Mouse (Mus musculus): ENCODE measurements around the gene Irak2. TPM values are rescaled to one million over a fixed set of nuclear protein-coding genes. Genes with fewer than 3 reads are reported as not detected.

Gene Irak2
- polyA plus RNA-seq, 1 experiment: 6.6 TPM

GRCm38 (mm10) chr6:113653551-113653950, 15.3 kb downstream of the Irak2 start:
- Histone ChIP-seq H3K4me1 (ENCODE audit: control insufficient read depth, insufficient read depth, low read length) (peaks cover 9% of the 10 kb centered on the region), H3K27ac (ENCODE audit: insufficient read depth, low read length) (no peak overlapping the region), H3K4me3 (ENCODE audit: low read depth, low read length) (no peak overlapping the region), H3K36me3 (ENCODE audit: control insufficient read depth, insufficient read depth, low read length, poor library complexity, severe bottlenecking) (no peaks in the 10 kb centered on the region), H3K9me3 (replicated peaks; ENCODE audit: control insufficient read depth, insufficient read depth, low read length, poor library complexity, severe bottlenecking) (no peaks in the 10 kb centered on the region), H3K27me3 (ENCODE audit: control insufficient read depth, insufficient read depth, low read length, poor library complexity, severe bottlenecking) (no peaks in the 10 kb centered on the region), H3K9ac (ENCODE audit: low read depth, poor library complexity, severe bottlenecking) (no peak overlapping the region)
- TF ChIP-seq CTCF (IDR thresholded peaks at IDR 0.05; ENCODE audit: low read depth, low read length) (no peak), EP300 (IDR thresholded peaks at IDR 0.05; ENCODE audit: insufficient read depth, low read depth, low read length) (no peak), POLR2A (IDR thresholded peaks at IDR 0.05; ENCODE audit: insufficient read depth, low read length) (no peak)

GRCm38 (mm10) chr6:113654102-113654501, 15.8 kb downstream of the Irak2 start:
- Histone ChIP-seq H3K4me1 (ENCODE audit: control insufficient read depth, insufficient read depth, low read length) (peaks cover 9% of the 10 kb centered on the region), H3K9ac (ENCODE audit: low read depth, poor library complexity, severe bottlenecking) (no peak overlapping the region), H3K27me3 (ENCODE audit: control insufficient read depth, insufficient read depth, low read length, poor library complexity, severe bottlenecking) (no peaks in the 10 kb centered on the region), H3K27ac (ENCODE audit: insufficient read depth, low read length) (no peak overlapping the region), H3K9me3 (replicated peaks; ENCODE audit: control insufficient read depth, insufficient read depth, low read length, poor library complexity, severe bottlenecking) (no peaks in the 10 kb centered on the region), H3K36me3 (ENCODE audit: control insufficient read depth, insufficient read depth, low read length, poor library complexity, severe bottlenecking) (no peaks in the 10 kb centered on the region), H3K4me3 (ENCODE audit: low read depth, low read length) (no peak overlapping the region)
- TF ChIP-seq POLR2A (IDR thresholded peaks at IDR 0.05; ENCODE audit: insufficient read depth, low read length) (no peak), CTCF (IDR thresholded peaks at IDR 0.05; ENCODE audit: low read depth, low read length) (no peak), EP300 (IDR thresholded peaks at IDR 0.05; ENCODE audit: insufficient read depth, low read depth, low read length) (no peak)

GRCm38 (mm10) chr6:113654753-113655397, 16.6 kb downstream of the Irak2 start:
- Histone ChIP-seq H3K36me3 (ENCODE audit: control insufficient read depth, insufficient read depth, low read length, poor library complexity, severe bottlenecking) (no peaks in the 10 kb centered on the region), H3K9me3 (replicated peaks; ENCODE audit: control insufficient read depth, insufficient read depth, low read length, poor library complexity, severe bottlenecking) (no peaks in the 10 kb centered on the region), H3K27me3 (ENCODE audit: control insufficient read depth, insufficient read depth, low read length, poor library complexity, severe bottlenecking) (no peaks in the 10 kb centered on the region), H3K9ac (ENCODE audit: low read depth, poor library complexity, severe bottlenecking) (no peak overlapping the region), H3K4me1 (ENCODE audit: control insufficient read depth, insufficient read depth, low read length) (peaks cover 9% of the 10 kb centered on the region), H3K27ac (ENCODE audit: insufficient read depth, low read length) (no peak overlapping the region), H3K4me3 (ENCODE audit: low read depth, low read length) (no peak overlapping the region)
- TF ChIP-seq EP300 (IDR thresholded peaks at IDR 0.05; ENCODE audit: insufficient read depth, low read depth, low read length) (no peak), CTCF (IDR thresholded peaks at IDR 0.05; ENCODE audit: low read depth, low read length) (no peak), POLR2A (IDR thresholded peaks at IDR 0.05; ENCODE audit: insufficient read depth, low read length) (no peak)

DNA sequence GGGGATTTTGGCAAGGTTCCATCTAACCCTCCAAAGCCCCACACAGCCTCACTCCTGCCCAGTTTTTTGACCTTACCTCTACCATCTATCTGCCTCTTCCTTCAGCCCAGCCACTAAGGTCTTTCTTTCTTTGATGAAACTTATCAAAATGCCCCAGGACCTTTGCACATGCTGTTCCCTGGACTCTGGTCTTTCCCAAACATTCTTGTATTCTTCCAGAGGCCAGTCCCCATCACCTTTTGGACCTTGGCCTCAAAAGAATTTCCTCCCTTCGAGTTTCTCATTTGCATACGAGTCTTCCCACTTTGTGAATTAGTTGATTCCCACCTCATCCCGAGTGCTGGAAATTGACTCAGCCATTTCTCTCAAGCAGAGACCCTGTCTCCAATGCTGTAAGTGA, 17.2 kb downstream of the Irak2 start:
- H3K27ac ChIP-seq (ENCODE audit: insufficient read depth, low read length): no peak overlapping the region
- no peaks in the 10 kb centered on the region for H3K36me3 ChIP-seq (ENCODE audit: control insufficient read depth, insufficient read depth, low read length, poor library complexity, severe bottlenecking)
- H3K4me3 ChIP-seq (ENCODE audit: low read depth, low read length): no peak overlapping the region
- peaks cover 9% of the 10 kb centered on the region for H3K4me1 ChIP-seq (ENCODE audit: control insufficient read depth, insufficient read depth, low read length)
- TF ChIP-seq CTCF (IDR thresholded peaks at IDR 0.05; ENCODE audit: low read depth, low read length): no peak
- H3K27me3 ChIP-seq (ENCODE audit: control insufficient read depth, insufficient read depth, low read length, poor library complexity, severe bottlenecking): no peaks in the 10 kb centered on the region
- no peaks in the 10 kb centered on the region for H3K9me3 ChIP-seq (replicated peaks; ENCODE audit: control insufficient read depth, insufficient read depth, low read length, poor library complexity, severe bottlenecking)
- H3K9ac ChIP-seq (ENCODE audit: low read depth, poor library complexity, severe bottlenecking): no peak overlapping the region

DNA sequence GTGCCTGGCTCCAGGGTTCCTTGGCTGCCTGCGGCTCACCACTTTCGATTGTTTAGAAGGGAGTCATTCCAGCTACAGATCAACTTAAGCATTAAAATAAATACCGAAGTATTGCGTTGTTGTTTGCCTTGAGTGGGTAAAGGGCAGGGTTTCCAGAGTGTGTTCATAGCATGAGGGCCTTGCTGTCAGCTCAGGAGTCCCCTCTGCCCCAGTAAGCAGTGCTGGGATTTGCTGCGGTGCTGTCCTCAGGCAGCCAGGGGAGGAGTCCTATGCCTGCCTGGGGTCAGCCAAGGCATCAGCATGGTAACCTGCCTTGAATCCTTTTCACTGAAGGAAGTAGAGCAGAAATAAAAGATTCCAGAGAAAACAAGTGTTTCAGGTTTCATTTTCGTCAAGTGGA, 18.6 kb downstream of the Irak2 start:
- Histone ChIP-seq H3K36me3 (ENCODE audit: control insufficient read depth, insufficient read depth, low read length, poor library complexity, severe bottlenecking) (no peaks in the 10 kb centered on the region), H3K9me3 (replicated peaks; ENCODE audit: control insufficient read depth, insufficient read depth, low read length, poor library complexity, severe bottlenecking) (no peaks in the 10 kb centered on the region), H3K4me1 (ENCODE audit: control insufficient read depth, insufficient read depth, low read length) (peaks cover 8% of the 10 kb centered on the region), H3K27ac (ENCODE audit: insufficient read depth, low read length) (no peak overlapping the region), H3K4me3 (ENCODE audit: low read depth, low read length) (no peak overlapping the region), H3K27me3 (ENCODE audit: control insufficient read depth, insufficient read depth, low read length, poor library complexity, severe bottlenecking) (no peaks in the 10 kb centered on the region), H3K9ac (ENCODE audit: low read depth, poor library complexity, severe bottlenecking) (no peak overlapping the region)
- TF ChIP-seq CTCF (IDR thresholded peaks at IDR 0.05; ENCODE audit: low read depth, low read length): no peak
- no peak for TF ChIP-seq EP300 (IDR thresholded peaks at IDR 0.05; ENCODE audit: insufficient read depth, low read depth, low read length)
- TF ChIP-seq POLR2A (IDR thresholded peaks at IDR 0.05; ENCODE audit: insufficient read depth, low read length): no peak

- Histone ChIP-seq H3K27ac (ENCODE audit: insufficient read depth, low read length) (no peak overlapping the region), H3K9me3 (replicated peaks; ENCODE audit: control insufficient read depth, insufficient read depth, low read length, poor library complexity, severe bottlenecking) (no peaks in the 10 kb centered on the region)
Observed at GRCm38 (mm10) chr6:113658226-113658625, 20.0 kb downstream of the Irak2 start.

More at GRCm38 (mm10) chr6:113658226-113658625, 20.0 kb downstream of the Irak2 start:
- TF ChIP-seq CTCF (IDR thresholded peaks at IDR 0.05; ENCODE audit: low read depth, low read length) (no peak), EP300 (IDR thresholded peaks at IDR 0.05; ENCODE audit: insufficient read depth, low read depth, low read length) (0 out of 2 replicates have a peak, but pooled peaks have one; percentile 50), POLR2A (IDR thresholded peaks at IDR 0.05; ENCODE audit: insufficient read depth, low read length) (no peak)
- peaks cover 10% of the 10 kb centered on the region for H3K4me1 ChIP-seq (ENCODE audit: control insufficient read depth, insufficient read depth, low read length)
- no peak overlapping the region for H3K4me3 ChIP-seq (ENCODE audit: low read depth, low read length)
- H3K9ac ChIP-seq (ENCODE audit: low read depth, poor library complexity, severe bottlenecking): no peak overlapping the region
- H3K27me3 ChIP-seq (ENCODE audit: control insufficient read depth, insufficient read depth, low read length, poor library complexity, severe bottlenecking): no peaks in the 10 kb centered on the region
- H3K36me3 ChIP-seq (ENCODE audit: control insufficient read depth, insufficient read depth, low read length, poor library complexity, severe bottlenecking): no peaks in the 10 kb centered on the region

Data from ES-Bruce4 (cell line).